Mouse (Mus musculus): ENCODE results near the gene Copg1.
"Not testable (repeated sequence)": the region's sequence is repeated elsewhere in the genome, so short reads cannot be mapped to it uniquely, and the experiment has no call there.

The Copg1 gene

DNA sequence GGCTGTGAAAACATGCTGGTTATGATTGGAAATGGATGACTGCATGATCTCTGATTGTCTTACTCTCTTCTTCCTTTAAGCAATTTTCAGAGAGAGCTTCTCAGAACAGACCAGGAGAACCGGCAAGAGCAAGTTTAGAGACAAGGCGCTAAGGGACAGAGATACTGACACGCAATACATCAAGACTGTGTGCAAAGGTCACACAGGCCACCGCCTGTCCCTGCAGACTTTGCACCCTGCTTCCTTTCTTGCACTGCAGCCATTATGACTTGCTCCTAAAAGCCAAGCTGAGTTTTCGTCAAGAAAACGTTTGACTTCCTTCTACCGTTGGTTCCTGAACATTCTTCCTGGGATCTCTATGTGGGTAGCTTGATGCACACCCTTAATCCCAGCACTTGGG, 12.1 kb upstream of the Copg1 start:
- no peak for DNase-seq (ENCODE audit: low read depth, low spot score)

DNA sequence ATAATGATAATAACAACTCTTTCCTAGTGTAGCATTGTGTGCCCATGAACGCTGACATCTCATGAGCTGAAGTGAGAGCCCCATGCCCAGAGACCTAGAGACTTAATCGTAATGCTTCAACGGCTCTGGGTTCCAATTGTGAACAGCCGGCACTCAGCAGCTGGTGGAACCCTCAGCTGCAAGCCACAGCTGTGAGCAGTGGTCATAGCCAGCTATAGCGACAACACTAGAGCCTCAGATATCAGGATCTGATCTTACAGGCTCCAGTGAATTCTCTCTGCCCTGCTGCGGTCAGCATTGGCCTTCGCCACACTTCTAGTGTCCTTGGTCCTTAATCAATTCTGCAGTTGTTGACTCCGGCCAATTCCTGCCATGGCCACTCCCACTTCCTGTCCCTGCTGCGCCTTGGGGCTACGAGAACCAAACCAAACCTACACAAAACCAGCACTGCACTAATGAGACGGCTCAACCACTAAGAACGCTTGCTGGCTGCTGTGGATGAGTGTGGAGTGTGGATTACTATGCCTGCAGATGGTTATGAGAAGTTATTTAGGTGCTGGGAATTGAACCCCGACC, 11.5 kb upstream of the Copg1 start:
- no peak for DNase-seq (ENCODE audit: low read depth, low spot score)

GRCm38 (mm10) chr6:87879010-87879409, 8.6 kb upstream of the Copg1 start:
- DNase-seq (ENCODE audit: low read depth, low spot score): no peak

GRCm38 (mm10) chr6:87879628-87880027, 8.0 kb upstream of the Copg1 start:
- no peak for DNase-seq (ENCODE audit: low read depth, low spot score)

DNA sequence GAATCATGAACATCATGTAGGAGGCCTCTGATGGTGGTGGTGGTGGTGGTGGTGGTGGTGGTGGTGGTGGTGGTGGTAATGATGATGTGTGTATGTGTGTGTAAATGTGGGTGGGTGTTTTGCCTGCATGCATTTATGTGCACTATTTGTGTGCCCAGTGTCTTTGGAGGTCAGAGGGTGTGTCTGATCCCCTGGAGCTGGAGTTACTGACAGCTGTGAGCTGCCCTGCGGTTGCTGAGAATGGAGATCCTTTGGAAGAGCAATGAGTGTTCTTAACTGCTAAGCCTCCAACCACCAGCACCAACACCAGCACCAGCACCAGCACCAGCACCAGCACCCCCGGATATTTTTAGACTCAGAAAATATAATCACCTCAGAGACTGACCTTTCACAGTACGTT, 5.4 kb upstream of the Copg1 start:
- DNase-seq (ENCODE audit: low read depth, low spot score): no peak

- DNase-seq (ENCODE audit: low read depth, low spot score): peak; percentile 36
These were observed 4.8 kb upstream of the Copg1 start for GRCm38 (mm10) chr6:87882816-87883215.

GRCm38 (mm10) chr6:87886721-87887120, 893 bp upstream of the Copg1 start:
- DNase-seq (ENCODE audit: low read depth, low spot score): no peak

DNA sequence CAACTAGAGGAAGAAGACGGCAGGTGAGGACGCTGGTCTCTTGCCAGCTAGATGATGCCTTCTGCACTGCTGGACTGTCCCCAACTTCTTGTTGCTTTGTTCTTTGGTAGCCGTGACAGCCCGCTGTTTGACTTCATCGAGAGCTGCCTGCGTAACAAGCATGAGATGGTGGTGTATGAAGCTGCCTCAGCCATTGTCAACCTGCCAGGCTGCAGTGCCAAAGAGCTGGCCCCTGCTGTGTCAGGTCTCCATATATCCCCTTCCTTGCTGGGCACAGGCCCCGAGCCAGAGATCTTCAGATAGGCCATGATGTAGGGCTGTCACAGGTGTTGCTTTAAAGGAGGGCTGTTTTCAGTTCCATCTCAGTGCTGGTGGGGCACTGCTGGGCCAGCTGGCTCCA, 6.3 kb downstream of the Copg1 start:
- DNase-seq (ENCODE audit: low read depth, low spot score): no peak

DNA sequence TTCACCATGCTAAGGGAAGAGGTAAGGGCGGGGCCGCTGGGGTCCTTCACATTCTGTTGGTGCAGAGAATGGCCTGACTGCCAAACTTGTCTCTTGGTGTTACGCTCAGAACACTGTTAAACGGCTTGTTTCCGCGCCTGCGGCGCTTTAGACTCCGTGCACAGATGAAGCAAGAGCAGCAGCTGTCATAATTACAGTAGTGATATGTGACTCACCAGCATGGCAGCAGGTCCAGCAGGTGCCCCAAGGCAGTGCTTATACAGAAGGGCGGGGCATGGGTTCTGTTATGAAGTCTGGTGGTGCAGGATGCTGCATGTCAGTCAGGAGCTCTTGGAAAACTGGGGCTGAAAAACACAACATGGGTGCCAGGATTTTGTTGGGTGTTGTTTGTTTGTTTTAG, 10.4 kb downstream of the Copg1 start:
- no peak for DNase-seq (ENCODE audit: low read depth, low spot score)

GRCm38 (mm10) chr6:87906632-87907031, 19.0 kb downstream of the Copg1 start:
- no peak for DNase-seq (ENCODE audit: low read depth, low spot score)

DNA sequence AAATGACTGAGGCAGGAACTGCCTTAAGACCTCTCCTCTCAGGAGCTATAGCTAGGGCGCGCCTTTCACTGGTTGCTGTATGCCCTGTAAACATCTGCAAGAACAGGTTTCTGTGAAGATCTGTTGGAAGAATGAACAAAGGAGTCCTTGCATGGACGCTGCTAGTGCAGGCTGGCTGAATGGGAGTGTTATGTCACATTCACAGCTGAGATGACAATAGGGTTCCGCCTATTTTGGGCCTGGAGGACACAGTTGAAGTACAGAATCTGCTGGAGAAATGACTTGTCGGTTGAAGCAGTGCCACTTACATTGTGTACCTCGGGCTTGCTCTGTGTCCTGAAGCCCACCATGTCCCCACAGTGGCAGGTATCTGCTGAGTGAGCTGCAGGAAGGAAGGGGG, 21.6 kb downstream of the Copg1 start:
- no peak for DNase-seq (ENCODE audit: low read depth, low spot score)

- DNase-seq (ENCODE audit: low read depth, low spot score): no peak
These were observed 23.9 kb downstream of the Copg1 start for GRCm38 (mm10) chr6:87911559-87911958.

DNA sequence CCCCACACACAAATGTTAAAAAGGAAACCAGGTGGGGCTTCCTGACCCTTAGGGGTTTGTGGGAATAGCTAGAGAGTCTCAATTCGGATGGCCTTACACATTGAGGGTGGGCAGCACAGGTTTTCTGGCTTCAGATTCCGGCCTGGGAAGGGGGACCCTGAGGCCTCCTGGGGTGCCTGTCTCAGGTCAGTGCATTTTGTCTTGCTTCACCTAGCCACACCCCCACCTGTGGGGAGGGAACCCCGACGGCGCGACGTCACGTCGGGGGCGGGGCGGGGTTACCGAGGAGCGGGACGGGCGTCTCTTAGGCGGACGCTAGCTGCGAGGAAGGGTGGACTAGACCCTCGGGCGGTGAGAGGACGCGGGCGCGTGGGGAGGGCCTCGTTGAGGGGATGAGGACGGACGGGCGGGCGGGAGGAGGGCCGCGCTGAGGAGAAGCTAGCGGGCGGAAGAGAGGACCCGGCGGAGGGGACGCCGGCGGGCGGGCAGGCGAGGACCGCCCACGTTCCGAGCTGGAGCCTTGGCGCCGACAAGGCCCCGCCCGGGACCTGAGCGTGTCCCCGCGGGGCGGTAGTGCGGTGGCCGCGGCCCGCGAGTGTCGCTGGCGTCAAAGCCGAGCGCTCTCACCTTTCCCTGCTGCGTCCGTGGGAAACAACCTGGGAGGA, 26.2 kb downstream of the Copg1 start, which contains the start of gene Hmces:
Gene Hmces (plus strand): TSS at position 275 of the 665 bp plus-strand sequence.
- peak; percentile 45 for DNase-seq (ENCODE audit: low read depth, low spot score)

DNA sequence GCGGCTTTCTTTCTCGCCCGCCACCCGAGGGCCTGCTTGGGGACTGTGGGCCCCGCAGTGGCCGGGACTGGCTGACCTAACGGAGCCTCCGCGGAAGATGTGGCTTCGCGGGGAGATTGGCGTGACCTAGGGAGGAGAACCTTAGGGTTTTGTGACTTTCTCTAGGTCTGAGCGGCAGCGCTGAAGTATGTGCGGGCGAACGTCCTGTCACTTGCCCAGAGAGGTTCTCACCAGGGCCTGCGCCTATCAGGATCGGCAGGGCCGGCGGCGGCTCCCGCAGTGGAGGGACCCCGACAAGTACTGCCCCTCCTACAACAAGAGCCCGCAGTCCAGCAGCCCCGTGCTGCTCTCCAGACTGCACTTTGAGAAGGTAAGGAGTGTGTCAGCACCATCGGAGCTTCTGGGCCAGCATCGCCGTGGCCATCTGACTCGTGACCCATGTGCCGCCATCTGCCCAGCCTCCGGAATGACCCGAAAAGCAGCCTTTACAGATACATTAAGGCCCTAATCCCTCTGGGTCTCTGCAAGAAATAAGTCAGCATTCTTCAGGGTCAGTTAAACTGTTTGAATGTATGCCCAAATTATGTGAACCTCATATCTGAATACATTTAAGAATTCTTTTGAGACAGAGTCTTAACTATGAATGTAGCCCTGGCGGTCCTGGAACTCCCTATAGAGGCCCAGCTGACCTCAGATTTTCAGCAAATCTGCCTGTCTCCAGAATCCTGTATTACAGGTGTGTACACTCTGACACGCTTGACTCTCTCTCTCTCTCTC, 26.9 kb downstream of the Copg1 start:
- no peak for DNase-seq (ENCODE audit: low read depth, low spot score)

GRCm38 (mm10) chr6:87915939-87916338, 28.3 kb downstream of the Copg1 start:
- no peak for DNase-seq (ENCODE audit: low read depth, low spot score)

- DNase-seq (ENCODE audit: low read depth, low spot score): no peak
These were observed 33.6 kb downstream of the Copg1 start for GRCm38 (mm10) chr6:87921201-87921600.

DNA sequence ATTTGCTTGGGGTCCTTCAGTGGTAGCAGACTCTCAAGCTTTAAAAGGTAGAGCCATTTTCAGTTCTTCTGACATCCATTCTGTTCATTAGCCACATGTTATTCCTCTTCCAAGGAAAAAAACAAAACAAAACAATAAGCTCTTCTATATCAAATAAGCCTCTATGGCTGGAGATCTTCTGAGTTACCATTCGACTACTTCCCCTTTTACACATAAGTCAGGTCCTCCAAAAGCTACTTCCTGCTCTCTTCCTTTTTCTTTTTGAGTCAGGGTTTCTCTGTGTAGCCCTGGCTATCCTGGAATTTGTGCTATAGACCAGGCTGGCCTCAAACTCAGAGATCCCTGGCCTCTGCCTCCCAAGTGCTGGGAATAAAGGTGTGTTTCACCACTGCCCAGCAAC, 36.0 kb downstream of the Copg1 start:
- no peak for DNase-seq (ENCODE audit: low read depth, low spot score)

- no peak for DNase-seq (ENCODE audit: low read depth, low spot score)
These were observed 47.4 kb downstream of the Copg1 start for GRCm38 (mm10) chr6:87935037-87935436.

GRCm38 (mm10) chr6:87937178-87937788, 49.7 kb downstream of the Copg1 start:
- no peak for DNase-seq (ENCODE audit: low read depth, low spot score)

DNA sequence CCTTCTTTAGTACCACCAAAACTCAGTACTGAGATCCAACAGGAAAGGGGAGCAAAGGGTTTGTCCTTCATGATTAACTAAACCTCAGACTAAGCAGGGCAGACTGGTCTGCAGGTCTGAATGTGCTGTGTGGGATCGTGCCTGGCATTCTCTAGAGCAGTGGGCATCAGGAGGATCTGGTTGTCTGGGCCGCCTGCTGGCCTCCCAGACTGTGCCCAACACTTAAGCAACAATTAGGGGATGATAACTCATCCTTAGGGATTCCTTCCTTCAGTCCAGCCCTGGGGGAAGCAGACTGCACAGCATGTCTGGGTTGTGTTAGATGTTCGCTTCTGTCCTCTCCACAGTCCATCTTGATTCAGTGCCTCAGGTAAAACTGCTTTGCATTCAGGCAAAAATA, 51.3 kb downstream of the Copg1 start:
- no peak for DNase-seq (ENCODE audit: low read depth, low spot score)

DNA sequence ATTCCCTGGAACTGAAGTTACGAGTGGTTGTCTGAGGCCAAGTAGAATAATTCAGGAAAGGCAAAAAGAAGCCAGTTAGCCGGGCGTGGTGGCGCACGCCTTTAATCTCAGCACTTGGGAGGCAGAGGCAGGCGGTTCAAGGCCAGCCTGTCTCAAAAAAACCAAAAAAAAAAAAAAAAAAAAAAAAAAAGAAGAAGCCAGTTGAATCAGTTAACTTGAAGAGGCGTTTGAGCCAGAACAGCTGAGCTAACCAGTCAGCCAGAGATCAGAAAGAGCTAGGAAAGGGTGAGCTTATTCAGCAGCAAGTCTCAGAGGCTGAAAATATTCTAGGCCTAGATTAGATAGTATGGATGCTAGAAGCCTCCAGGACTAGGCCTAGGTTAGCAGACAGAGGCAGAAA, 54.6 kb downstream of the Copg1 start:
- no peak for DNase-seq (ENCODE audit: low read depth, low spot score)

DNA sequence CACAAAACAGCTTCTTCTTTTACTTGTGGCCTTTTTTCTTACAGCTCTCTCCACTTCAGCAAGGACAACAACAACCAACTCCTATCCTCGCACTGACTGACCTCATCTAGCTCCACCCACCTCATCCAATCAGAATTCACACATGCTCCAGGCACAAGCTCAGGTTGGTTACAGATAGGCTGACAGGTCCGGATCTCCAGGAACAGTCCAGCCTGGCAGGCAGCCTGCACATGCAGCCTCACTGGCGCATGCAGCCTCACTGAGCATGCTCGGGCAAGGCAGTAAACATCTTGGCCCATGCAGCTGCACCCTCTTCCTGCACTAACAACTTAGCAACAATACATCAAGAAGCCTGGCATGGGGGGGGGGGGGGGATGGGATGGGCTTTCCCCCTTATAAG, 74.8 kb downstream of the Copg1 start:
- not testable (repeated sequence) for DNase-seq (ENCODE audit: low read depth, low spot score)

Measured in brain, embryonic 18.5 days (tissue).